Mouse (Mus musculus): ENCODE results near the gene Irf3. TPM values are rescaled to one million over a fixed set of nuclear protein-coding genes. Genes with fewer than 3 reads are reported as not detected.

Irf3 gene
- polyA plus RNA-seq, 2 experiments, result 32.1 to 41.0 TPM

GRCm38 (mm10) chr7:45043307-45043706, 45.9 kb downstream of the Irf3 start:
- Histone ChIP-seq H3K9me3 (ENCODE audit: control insufficient read depth, low read length) (no peaks in the 10 kb centered on the region), H3K4me1 (replicated peaks; ENCODE audit: control insufficient read depth in 2 of 2, insufficient read depth in 2 of 2, low read length in 1 of 2) (no peaks in the 10 kb centered on the region), H3K4me2 (ENCODE audit: low read depth) (no peak overlapping the region), H3K9ac (replicated peaks) (no peak overlapping the region), H3K4me3 (ENCODE audit: insufficient read depth in 1 of 2, low read depth in 2 of 2, low read length in 2 of 2) (no peak overlapping the region), H3K27ac (no peak overlapping the region), H3K27me3 (ENCODE audit: control insufficient read depth, insufficient read depth, low read length) (no peaks in the 10 kb centered on the region), H3K36me3 (replicated peaks; ENCODE audit: control insufficient read depth, insufficient read depth, low read depth) (peaks cover 26% of the 10 kb centered on the region)
- TF ChIP-seq EP300 (IDR thresholded peaks at IDR 0.05; ENCODE audit: low read depth) (no peak), CTCF (IDR thresholded peaks at IDR 0.05; ENCODE audit: low read depth) (no peak)
- 90% methylated on average over 14 of the region's 14 CpGs for WGBS (ENCODE audit: insufficient replicate concordance)
- DNase-seq (ENCODE audit: low read depth in 3 of 3, low spot score in 3 of 3) (no peak), ATAC-seq (ENCODE audit: insufficient read depth) (no peak)

DNA sequence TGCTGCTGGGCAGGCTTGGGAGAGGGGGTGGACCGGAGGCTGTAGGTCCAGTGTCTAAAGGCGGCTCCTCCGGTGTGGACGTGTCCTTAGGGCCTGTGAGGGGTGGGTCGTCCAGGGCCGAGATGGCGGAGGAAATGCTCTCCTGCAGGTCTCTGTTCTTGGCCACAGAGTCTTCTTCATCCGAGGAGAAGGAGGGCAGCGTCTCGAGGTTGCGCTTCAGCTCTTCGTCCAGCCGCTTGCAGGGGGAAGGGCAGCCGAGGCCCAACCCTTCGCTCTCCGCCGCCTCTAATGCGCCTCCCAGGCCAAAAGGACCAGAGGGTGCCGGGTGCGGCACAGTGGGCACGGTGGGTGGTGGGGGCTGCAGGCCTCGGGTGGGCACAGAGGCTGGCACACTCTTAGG, 48.3 kb downstream of the Irf3 start:
- no peak for ATAC-seq (ENCODE audit: insufficient read depth)
- H3K9ac ChIP-seq (replicated peaks), result no peak overlapping the region
- no peak overlapping the region for H3K4me2 ChIP-seq (ENCODE audit: low read depth)
- H3K36me3 ChIP-seq (replicated peaks; ENCODE audit: control insufficient read depth, insufficient read depth, low read depth), result peaks cover 29% of the 10 kb centered on the region
- no peaks in the 10 kb centered on the region for H3K9me3 ChIP-seq (ENCODE audit: control insufficient read depth, low read length)
- no peak for DNase-seq (ENCODE audit: low read depth in 3 of 3, low spot score in 3 of 3)
- WGBS (ENCODE audit: insufficient replicate concordance), result 86% methylated on average over 22 of the region's 22 CpGs
- TF ChIP-seq EP300 (IDR thresholded peaks at IDR 0.05; ENCODE audit: low read depth) (no peak), CTCF (IDR thresholded peaks at IDR 0.05; ENCODE audit: low read depth) (no peak)
- no peak overlapping the region for H3K4me3 ChIP-seq (ENCODE audit: insufficient read depth in 1 of 2, low read depth in 2 of 2, low read length in 2 of 2)
- peaks cover 0 to under 1% of the 10 kb centered on the region in 2 experiments; a peak in 1 of 4 replicates for H3K4me1 ChIP-seq (replicated peaks; ENCODE audit: control insufficient read depth in 2 of 2, insufficient read depth in 2 of 2, low read length in 1 of 2)
- H3K27me3 ChIP-seq (ENCODE audit: control insufficient read depth, insufficient read depth, low read length), result no peaks in the 10 kb centered on the region
- H3K27ac ChIP-seq, result no peak overlapping the region

GRCm38 (mm10) chr7:45046853-45047350, 49.5 kb downstream of the Irf3 start:
- no peak overlapping the region for H3K4me3 ChIP-seq (ENCODE audit: insufficient read depth in 1 of 2, low read depth in 2 of 2, low read length in 2 of 2)
- H3K9me3 ChIP-seq (ENCODE audit: control insufficient read depth, low read length), result no peaks in the 10 kb centered on the region
- no peaks in the 10 kb centered on the region for H3K27me3 ChIP-seq (ENCODE audit: control insufficient read depth, insufficient read depth, low read length)
- 88% methylated on average over 26 of the region's 26 CpGs for WGBS (ENCODE audit: insufficient replicate concordance)
- no peak overlapping the region for H3K4me2 ChIP-seq (ENCODE audit: low read depth)
- ATAC-seq (ENCODE audit: insufficient read depth) (no peak), DNase-seq (ENCODE audit: low read depth in 3 of 3, low spot score in 3 of 3) (no peak)
- H3K36me3 ChIP-seq (replicated peaks; ENCODE audit: control insufficient read depth, insufficient read depth, low read depth), result peaks cover 25% of the 10 kb centered on the region
- no peak for TF ChIP-seq CTCF (IDR thresholded peaks at IDR 0.05; ENCODE audit: low read depth)
- no peak for TF ChIP-seq EP300 (IDR thresholded peaks at IDR 0.05; ENCODE audit: low read depth)
- H3K27ac ChIP-seq, result no peak overlapping the region
- no peak overlapping the region for H3K9ac ChIP-seq (replicated peaks)
- H3K4me1 ChIP-seq (replicated peaks; ENCODE audit: control insufficient read depth in 2 of 2, insufficient read depth in 2 of 2, low read length in 1 of 2), result peaks cover 8 to 11% of the 10 kb centered on the region in 2 experiments

- Histone ChIP-seq H3K27me3 (ENCODE audit: control insufficient read depth, insufficient read depth, low read length) (no peaks in the 10 kb centered on the region), H3K9ac (replicated peaks) (no peak overlapping the region), H3K9me3 (ENCODE audit: control insufficient read depth, low read length) (no peaks in the 10 kb centered on the region), H3K4me3 (ENCODE audit: insufficient read depth in 1 of 2, low read depth in 2 of 2, low read length in 2 of 2) (no peak overlapping the region), H3K36me3 (replicated peaks; ENCODE audit: control insufficient read depth, insufficient read depth, low read depth) (peaks cover 19% of the 10 kb centered on the region), H3K27ac (no peak overlapping the region), H3K4me1 (replicated peaks; ENCODE audit: control insufficient read depth in 2 of 2, insufficient read depth in 2 of 2, low read length in 1 of 2) (peaks cover 9 to 14% of the 10 kb centered on the region in 2 experiments), H3K4me2 (ENCODE audit: low read depth) (no peak overlapping the region)
- DNase-seq (ENCODE audit: low read depth in 3 of 3, low spot score in 3 of 3) (no peak), ATAC-seq (ENCODE audit: insufficient read depth) (no peak)
- WGBS (ENCODE audit: insufficient replicate concordance), result 92% methylated on average over 14 of the region's 14 CpGs
- TF ChIP-seq EP300 (IDR thresholded peaks at IDR 0.05; ENCODE audit: low read depth) (no peak), CTCF (IDR thresholded peaks at IDR 0.05; ENCODE audit: low read depth) (no peak)
Measured at GRCm38 (mm10) chr7:45047491-45047890, 50.0 kb downstream of the Irf3 start.

- ATAC-seq (ENCODE audit: insufficient read depth) (no peak), DNase-seq (ENCODE audit: low read depth in 3 of 3, low spot score in 3 of 3) (no peak)
- Histone ChIP-seq H3K4me2 (ENCODE audit: low read depth) (no peak overlapping the region), H3K27ac (no peak overlapping the region), H3K4me3 (ENCODE audit: insufficient read depth in 1 of 2, low read depth in 2 of 2, low read length in 2 of 2) (no peak overlapping the region), H3K9ac (replicated peaks) (no peak overlapping the region), H3K9me3 (ENCODE audit: control insufficient read depth, low read length) (no peaks in the 10 kb centered on the region), H3K27me3 (ENCODE audit: control insufficient read depth, insufficient read depth, low read length) (no peaks in the 10 kb centered on the region), H3K4me1 (replicated peaks; ENCODE audit: control insufficient read depth in 2 of 2, insufficient read depth in 2 of 2, low read length in 1 of 2) (peaks cover 9 to 14% of the 10 kb centered on the region in 2 experiments), H3K36me3 (replicated peaks; ENCODE audit: control insufficient read depth, insufficient read depth, low read depth) (peaks cover 16% of the 10 kb centered on the region)
- TF ChIP-seq CTCF (IDR thresholded peaks at IDR 0.05; ENCODE audit: low read depth) (0 out of 2 replicates have a peak, but pooled peaks have one; percentile 8), EP300 (IDR thresholded peaks at IDR 0.05; ENCODE audit: low read depth) (no peak)
- 89% methylated on average over 38 of the region's 38 CpGs for WGBS (ENCODE audit: insufficient replicate concordance)
Measured at GRCm38 (mm10) chr7:45048001-45048890, 50.8 kb downstream of the Irf3 start.

Measured in liver, embryonic 14.5 days (tissue).